Comparison of ENCODE assay signal across 20 mouse cellular contexts in genomic region chr4:59890086-59890600, GRCm38 (mm10). TPM values are rescaled to one million over a fixed set of nuclear protein-coding genes. Genes with fewer than 3 reads are reported as not detected.
A peak's percentile ranks its signal among the peaks of the same experiment; 100 is the strongest.
DNase-seq lines count a peak whose midpoint lies in the region; ATAC-seq lines count a peak whose summit lies in the region.
"Had no signal": no experiment of that assay in that cellular context is flagged by ENCODE, and none has a peak within 500 bp of the region (broad histone marks: within the 10 kb centered on the region; RNA-seq: fewer than 3 reads in every experiment).

No protein-coding gene starts in this region.

- no peak for DNase-seq in forebrain, embryonic 14.5 days (ENCODE audit: low spot score)
- DNase-seq in cerebellum, adult 11 months: peak; percentile 73
- peak; percentile 97 for DNase-seq in heart, adult 11 months
- no peak for DNase-seq in gastrocnemius, postnatal 14 days
- DNase-seq: adrenal gland, postnatal 14 days; gastrocnemius, postnatal 36 days; kidney, postnatal 25 days; liver, embryonic 13.5 days; lung, postnatal 14 days; midbrain, embryonic 14.5 days; retina, postnatal 1 day; spleen, adult 18-20 months had no signal

- no peaks in the 10 kb centered on the region for H3K4me1 ChIP-seq in forebrain, embryonic 12.5 days
- H3K4me1 ChIP-seq in forebrain, embryonic 14.5 days (ENCODE audit: control insufficient read depth, insufficient read depth, low read length): no peaks in the 10 kb centered on the region
- peaks cover 39% of the 10 kb centered on the region for H3K4me1 ChIP-seq in heart, embryonic 16.5 days (ENCODE audit: control insufficient read depth, insufficient read depth, low read length)
- H3K4me1 ChIP-seq in midbrain, embryonic 16.5 days (ENCODE audit: control insufficient read depth, insufficient read depth, low read length): no peaks in the 10 kb centered on the region
- H3K4me1 ChIP-seq: embryonic facial prominence, embryonic 15.5 days; liver, embryonic 13.5 days; neural tube, embryonic 12.5 days had no signal

- H3K4me2 ChIP-seq in forebrain, embryonic 12.5 days: no peak overlapping the region
- H3K4me2 ChIP-seq in forebrain, embryonic 14.5 days (ENCODE audit: low read length): no peak overlapping the region
- H3K4me2 ChIP-seq in heart, embryonic 16.5 days (ENCODE audit: low read depth, low read length): no peak overlapping the region
- H3K4me2 ChIP-seq in midbrain, embryonic 16.5 days (ENCODE audit: low read length): no peak overlapping the region
- H3K4me2 ChIP-seq: embryonic facial prominence, embryonic 15.5 days; liver, embryonic 13.5 days; neural tube, embryonic 12.5 days had no signal

- intact Hi-C loops in gastrocnemius, postnatal 14 days (cut with DNase I; ENCODE audit: low total_unique reads): no loop called here

- H3K9me3 ChIP-seq in forebrain, embryonic 12.5 days: no peaks in the 10 kb centered on the region
- no peaks in the 10 kb centered on the region for H3K9me3 ChIP-seq in forebrain, embryonic 14.5 days (replicated peaks; ENCODE audit: control insufficient read depth, low read length)
- no peaks in the 10 kb centered on the region for H3K9me3 ChIP-seq in heart, embryonic 16.5 days (replicated peaks; ENCODE audit: control insufficient read depth, low read length)
- H3K9me3 ChIP-seq in midbrain, embryonic 16.5 days (replicated peaks; ENCODE audit: control insufficient read depth, low read length, poor library complexity, severe bottlenecking): no peaks in the 10 kb centered on the region
- H3K9me3 ChIP-seq: embryonic facial prominence, embryonic 15.5 days; liver, embryonic 13.5 days; neural tube, embryonic 12.5 days had no signal

- H3K27me3 ChIP-seq in forebrain, embryonic 12.5 days: no peaks in the 10 kb centered on the region
- no peaks in the 10 kb centered on the region for H3K27me3 ChIP-seq in forebrain, embryonic 14.5 days (replicated peaks; ENCODE audit: control insufficient read depth, insufficient read depth, low read length)
- no peaks in the 10 kb centered on the region for H3K27me3 ChIP-seq in heart, embryonic 16.5 days (ENCODE audit: control insufficient read depth, insufficient read depth, low read length)
- H3K27me3 ChIP-seq in midbrain, embryonic 16.5 days (ENCODE audit: control insufficient read depth, insufficient read depth, low read depth, low read length): no peaks in the 10 kb centered on the region
- H3K27me3 ChIP-seq: embryonic facial prominence, embryonic 15.5 days; liver, embryonic 13.5 days; neural tube, embryonic 12.5 days had no signal

- peaks cover 22% of the 10 kb centered on the region for H3K36me3 ChIP-seq in forebrain, embryonic 12.5 days (replicated peaks)
- peaks cover 13% of the 10 kb centered on the region; the same call in 1 of the 2 replicates for H3K36me3 ChIP-seq in forebrain, embryonic 14.5 days (ENCODE audit: control insufficient read depth, insufficient read depth, low read length)
- H3K36me3 ChIP-seq in heart, embryonic 16.5 days (ENCODE audit: control insufficient read depth, insufficient read depth): peaks cover 8% of the 10 kb centered on the region; the same call in 1 of the 2 replicates
- 0 out of 2 replicates have a peak, but pooled peaks cover 2% of the 10 kb centered on the region for H3K36me3 ChIP-seq in midbrain, embryonic 16.5 days (ENCODE audit: control insufficient read depth, insufficient read depth, low read length)

- H3K27ac ChIP-seq in forebrain, embryonic 12.5 days: no peak overlapping the region
- no peak overlapping the region for H3K27ac ChIP-seq in forebrain, embryonic 14.5 days (ENCODE audit: low read depth, low read length)
- H3K27ac ChIP-seq in heart, embryonic 16.5 days (ENCODE audit: low read length): peak overlapping the region; percentile 91
- no peak overlapping the region for H3K27ac ChIP-seq in midbrain, embryonic 16.5 days (ENCODE audit: low read length)
- H3K27ac ChIP-seq: embryonic facial prominence, embryonic 15.5 days; liver, embryonic 13.5 days; neural tube, embryonic 12.5 days had no signal

- WGBS in forebrain, embryonic 12.5 days: 92% methylated on average over 6 of the region's 6 CpGs
- 91% methylated on average over 6 of the region's 6 CpGs for WGBS in forebrain, embryonic 14.5 days
- WGBS in heart, embryonic 16.5 days: 51% methylated on average over 6 of the region's 6 CpGs
- WGBS in midbrain, embryonic 16.5 days: 87% methylated on average over 6 of the region's 6 CpGs

- H3K9ac ChIP-seq in forebrain, embryonic 12.5 days: no peak overlapping the region
- H3K9ac ChIP-seq in forebrain, embryonic 14.5 days (ENCODE audit: low read length): no peak overlapping the region
- H3K9ac ChIP-seq in heart, embryonic 16.5 days (ENCODE audit: low read length): no peak overlapping the region
- no peak overlapping the region for H3K9ac ChIP-seq in midbrain, embryonic 16.5 days (ENCODE audit: low read depth, low read length)
- H3K9ac ChIP-seq: embryonic facial prominence, embryonic 15.5 days; liver, embryonic 13.5 days; neural tube, embryonic 12.5 days had no signal

- 0 out of 2 replicates have a peak, but pooled peaks have one; percentile 30 for ATAC-seq in forebrain, embryonic 12.5 days (ENCODE audit: low FRiP score)
- no peak for ATAC-seq in forebrain, embryonic 14.5 days
- peak; percentile 88 for ATAC-seq in heart, embryonic 16.5 days (replicated peaks; ENCODE audit: extremely low read depth, insufficient read depth, low FRiP score)
- ATAC-seq in megakaryocyte progenitor cell, adult 5-6 weeks (replicated peaks; ENCODE audit: poor library complexity): no peak
- no peak for ATAC-seq in midbrain, embryonic 16.5 days
- ATAC-seq: forebrain, embryonic 16.5 days; intestine, postnatal 0 days had no signal

- H3K4me3 ChIP-seq in forebrain, embryonic 12.5 days (replicated peaks): no peak overlapping the region
- H3K4me3 ChIP-seq in forebrain, embryonic 14.5 days (ENCODE audit: low read depth, low read length): no peak overlapping the region
- no peak overlapping the region for H3K4me3 ChIP-seq in heart, embryonic 16.5 days (ENCODE audit: low read length)
- H3K4me3 ChIP-seq in midbrain, embryonic 16.5 days (ENCODE audit: low read depth, low read length): no peak overlapping the region
- H3K4me3 ChIP-seq: embryonic facial prominence, embryonic 15.5 days; liver, embryonic 13.5 days; neural tube, embryonic 12.5 days had no signal

RNA-seq across cellular contexts. Expression of gene Slc46a2, which starts 24.7 kb away (rescaled TPM):
- polyA plus RNA-seq in forebrain, embryonic 12.5 days (2016; fragmentation: Nextera tagmentation; extraction: Ambion mirVana): 0.06 TPM in 1 of 2 replicates, not detected in the other
- polyA plus RNA-seq in forebrain, embryonic 14.5 days (2014; fragmentation: Nextera tagmentation; extraction: Ambion mirVana): 0.08 TPM in 1 of 2 replicates, not detected in the other
- 7.5 and 13.7 TPM in 2 replicates for polyA plus RNA-seq in heart, embryonic 16.5 days (2015; fragmentation: Nextera tagmentation; extraction: Ambion mirVana)
- not detected in 2 replicates for total RNA-seq in megakaryocyte progenitor cell, adult 5-6 weeks (2015)
- not detected in 2 replicates for total RNA-seq in megakaryocyte progenitor cell, adult 5-6 weeks (2017)
- not detected for total RNA-seq in gastrocnemius, postnatal 14 days (2021)
- polyA plus RNA-seq in midbrain, embryonic 16.5 days (2015; fragmentation: Nextera tagmentation; extraction: Ambion mirVana): 0.08 TPM in 1 of 2 replicates, not detected in the other
- total RNA-seq: adrenal gland, postnatal 14 days had no signal
- polyA plus RNA-seq: forebrain, embryonic 16.5 days; intestine, postnatal 0 days; liver, embryonic 13.5 days; midbrain, embryonic 14.5 days; neural tube, embryonic 12.5 days had no signal

Comparison
In these comparisons a context has a peak if more than half of its experiments do, and no peak if none do; other contexts are left out.
1. ATAC-seq: peak in forebrain, embryonic 12.5 days (single experiment) and heart, embryonic 16.5 days (single experiment); none in forebrain, embryonic 14.5 days (single experiment), megakaryocyte progenitor cell, adult 5-6 weeks (single experiment) and midbrain, embryonic 16.5 days (single experiment).
2. DNase-seq: peak in cerebellum, adult 11 months (single experiment) and heart, adult 11 months (single experiment); none in forebrain, embryonic 14.5 days (single experiment) and gastrocnemius, postnatal 14 days (single experiment).